Mouse (Mus musculus) layer of hippocampus, adult 6 months (tissue): ENCODE data around the gene Pde3a. TPM values are rescaled to one million over a fixed set of nuclear protein-coding genes. Genes with fewer than 3 reads are reported as not detected.

Source experiments
- long read RNA-seq, 2 experiments: library from polyadenylated mRNA; unstranded; transcript quantifications; one replicate each; pipeline ENCODE4 v2.0.0; 2019 to 2020
- polyA plus RNA-seq: library from polyadenylated mRNA; unstranded; fragments of <200 nt; fragmentation: Nextera tagmentation; gene quantifications from 2 replicates; pipeline ENCODE4 v1.2.3, GENCODE M21; 2021

The Pde3a gene
- 0.39 and 0.58 TPM in 2 replicates for polyA plus RNA-seq
- long read RNA-seq, experiment 1, partial matches to known transcripts = 0 of 1 reads
- long read RNA-seq, experiment 1, other reads (novel, unspliced or antisense) = 1 of 1 reads
- long read RNA-seq, experiment 2, full-length matches to known transcripts = 1 of 5 reads
- long read RNA-seq, experiment 2, partial matches to known transcripts = 1 of 5 reads
- long read RNA-seq, experiment 2, other reads (novel, unspliced or antisense) = 3 of 5 reads

DNA sequence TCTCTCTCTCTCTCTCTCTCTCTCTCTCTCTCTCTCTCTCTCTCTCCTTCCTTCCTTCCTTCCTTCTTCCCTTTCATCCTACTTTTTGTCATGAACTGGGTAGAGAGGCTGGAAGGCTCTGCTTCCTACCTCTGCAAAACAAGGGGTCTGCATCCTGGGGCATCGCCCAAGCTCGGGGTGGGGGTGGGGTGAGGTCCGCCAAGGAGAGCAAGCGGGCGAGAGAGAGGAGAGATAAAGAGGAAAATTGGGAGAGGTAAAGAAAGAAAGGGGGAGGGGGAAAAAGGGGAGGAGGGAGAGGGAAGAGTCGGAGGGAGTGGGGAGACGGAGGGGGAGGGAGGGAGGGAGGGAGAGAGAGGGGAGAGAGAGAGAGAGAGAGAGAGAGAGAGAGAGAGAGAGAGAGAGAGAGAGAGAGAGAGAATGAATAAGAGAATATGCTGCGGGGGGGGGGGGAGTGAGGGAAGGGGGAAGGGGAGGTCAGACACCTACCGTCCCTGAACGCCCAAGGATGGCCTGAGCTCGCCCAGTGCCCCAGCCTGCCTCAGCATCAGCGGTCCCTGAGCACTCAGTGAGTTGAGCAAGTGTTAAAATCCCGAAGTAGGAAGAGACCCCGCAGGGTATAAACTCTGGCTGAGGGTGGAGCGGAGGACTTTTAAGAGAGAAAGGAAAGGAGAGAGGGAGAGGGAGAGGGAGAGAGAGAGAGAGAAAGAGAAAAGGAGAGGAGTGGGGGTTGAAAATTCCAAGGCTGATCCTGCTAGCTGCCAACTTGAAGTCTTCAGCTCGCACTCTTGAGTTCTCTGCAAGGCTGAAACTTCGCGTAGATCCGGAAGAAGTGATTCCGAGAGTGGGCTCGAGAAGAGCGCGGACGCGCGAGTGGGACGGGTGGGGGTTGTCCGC, at the start of gene Pde3a:
Gene Pde3a, plus strand, starts transcription at position 579 of the 894 bp plus-strand sequence.

DNA sequence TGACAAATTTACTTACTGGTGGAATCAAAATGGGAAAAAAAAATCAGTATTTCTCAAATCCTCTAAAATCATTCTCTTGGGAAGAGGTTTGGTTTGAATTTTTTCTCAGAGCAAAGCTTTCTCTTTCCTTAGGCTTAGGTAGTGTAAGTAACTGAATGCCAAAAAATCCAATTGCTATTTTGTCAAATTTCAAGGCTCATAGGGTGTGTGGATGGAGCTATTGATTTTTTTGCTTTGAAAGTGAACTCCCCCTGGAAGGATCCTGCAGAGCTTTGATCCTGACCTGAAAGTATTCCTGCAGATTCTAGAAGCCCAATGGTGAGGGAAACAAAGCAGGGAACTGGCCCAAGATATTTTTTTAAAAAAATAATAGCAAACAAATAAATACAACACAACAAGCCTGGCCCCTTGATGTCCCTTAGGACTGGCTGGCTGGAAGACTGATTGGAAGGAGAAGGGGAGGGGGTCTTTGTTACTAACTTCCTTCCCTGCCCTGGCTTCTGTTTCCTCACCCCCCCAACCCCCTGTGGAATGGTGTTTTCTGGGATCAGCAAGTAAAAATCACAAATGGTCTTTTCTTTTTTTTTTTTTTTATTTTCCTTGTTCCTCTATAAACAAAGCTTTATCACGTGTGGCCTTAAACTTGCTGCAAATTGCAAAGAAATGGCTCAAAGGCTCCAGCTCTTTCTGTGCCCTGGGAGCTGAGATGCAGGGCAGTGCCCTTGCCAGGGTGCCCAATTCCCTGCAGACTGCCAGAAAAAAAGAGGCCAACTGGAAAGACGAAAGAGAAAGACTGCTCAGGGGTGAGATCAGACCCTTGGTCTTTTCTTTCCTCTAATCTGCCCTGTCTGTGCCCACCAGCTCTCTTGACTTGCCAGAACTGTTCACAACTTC, 274.9 kb downstream of the Pde3a start, which contains the start of gene Slco1c1:
Gene Slco1c1, plus strand, starts transcription at position 622 of the 894 bp plus-strand sequence.

